Mouse (Mus musculus): Measurements from ENCODE around the gene Slf2.

DNA sequence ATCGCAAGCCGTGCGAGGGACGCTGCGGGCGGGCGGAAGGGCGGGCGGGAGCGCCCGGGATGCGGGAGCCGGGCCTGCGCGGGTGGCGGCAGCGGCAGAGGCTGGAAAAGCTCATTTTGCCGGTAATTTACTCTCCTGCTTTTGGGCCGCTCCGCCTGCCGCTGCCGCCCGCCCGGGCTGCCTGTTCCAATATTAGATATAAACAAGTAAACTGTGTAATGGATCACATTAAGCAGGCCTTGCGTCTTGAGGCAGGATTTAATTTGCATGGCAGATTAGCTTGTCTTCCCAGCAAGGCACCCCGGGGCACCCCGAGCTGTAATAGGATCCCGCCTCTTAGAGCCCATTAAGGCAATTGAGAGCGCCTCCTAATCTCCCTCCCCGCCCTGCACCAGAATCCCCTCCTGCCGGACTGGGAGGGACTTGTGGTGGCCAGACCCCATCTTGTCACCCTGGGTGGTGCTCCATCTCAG is 48.4 kb upstream of the Slf2 start:
- TF ChIP-seq USF1 (IDR thresholded peaks at IDR 0.05; ENCODE audit: low read depth) (no peak), POLR2A (IDR thresholded peaks at IDR 0.05; ENCODE audit: insufficient read length, low read depth) (no peak), REST (IDR thresholded peaks at IDR 0.05; ENCODE audit: insufficient read depth, insufficient read length) (no peak), MAX (IDR thresholded peaks at IDR 0.05; ENCODE audit: low read depth) (no peak), E2F4 (IDR thresholded peaks at IDR 0.05; ENCODE audit: insufficient read depth) (no peak), MYOD1 (IDR thresholded peaks at IDR 0.05; ENCODE audit: control insufficient read depth in 1 of 3, insufficient read length in 2 of 3, low read depth in 2 of 3) (no peak), CEBPB (IDR thresholded peaks at IDR 0.05; ENCODE audit: insufficient read depth, poor library complexity, severe bottlenecking) (no peak), MYOG (IDR thresholded peaks at IDR 0.05; ENCODE audit: control insufficient read depth in 1 of 3, insufficient read depth in 1 of 3, insufficient read length in 2 of 3, low read depth in 2 of 3) (no peak), TCF3 (IDR thresholded peaks at IDR 0.05; ENCODE audit: insufficient read length, low read depth) (no peak)
